Mouse (Mus musculus): ENCODE data around the gene Herc3. TPM values are rescaled to one million over a fixed set of nuclear protein-coding genes. Genes with fewer than 3 reads are reported as not detected.
"Not testable (repeated sequence)": the region's sequence is repeated elsewhere in the genome, so short reads cannot be mapped to it uniquely, and the experiment has no call there.

Gene Herc3
- 100 to 1,000 TPM; 170 to 279 TPM for total RNA-seq (2021)
- long read RNA-seq, experiment 1, partial matches to known transcripts: 11 of 69 reads
- long read RNA-seq, experiment 1, other reads (novel, unspliced or antisense): 58 of 69 reads
- long read RNA-seq, experiment 2, partial matches to known transcripts: 13 of 109 reads
- long read RNA-seq, experiment 2, other reads (novel, unspliced or antisense): 95 of 109 reads

GRCm38 (mm10) chr6:58831232-58832009, at the start of gene Herc3:
Herc3 (plus strand) TSS chr6:58831465.
- intact Hi-C loops (cut with DNase I): no loop called here
- no peak for TF ChIP-seq CTCF (IDR thresholded peaks at IDR 0.05)
- peak within 1 kb of the TSS; percentile 93 for H3K27ac ChIP-seq
- DNase-seq (ENCODE audit: extremely low spot score in 1 of 2, low spot score in 2 of 2): peak; percentile 85 to 86
- peak within 1 kb of the TSS; percentile 86 for H3K4me3 ChIP-seq

GRCm38 (mm10) chr6:58801394-58801793, 29.9 kb upstream of the Herc3 start:
- no peak for TF ChIP-seq CTCF (IDR thresholded peaks at IDR 0.05)
- intact Hi-C loops (cut with DNase I): no loop called here
- DNase-seq (ENCODE audit: extremely low spot score in 1 of 2, low spot score in 2 of 2): no peak
- H3K27ac ChIP-seq: no peak overlapping the region
- no peak overlapping the region for H3K4me3 ChIP-seq

GRCm38 (mm10) chr6:58814381-58814780, 16.9 kb upstream of the Herc3 start:
- Histone ChIP-seq H3K27ac (no peak overlapping the region), H3K4me3 (no peak overlapping the region)
- intact Hi-C loops (cut with DNase I): no loop called here
- DNase-seq (ENCODE audit: extremely low spot score in 1 of 2, low spot score in 2 of 2): no peak
- TF ChIP-seq CTCF (IDR thresholded peaks at IDR 0.05): no peak

- DNase-seq (ENCODE audit: extremely low spot score in 1 of 2, low spot score in 2 of 2); intact Hi-C loops (cut with DNase I); H3K27ac ChIP-seq; H3K4me3 ChIP-seq: not testable (repeated sequence)
Observed at GRCm38 (mm10) chr6:58817037-58817436, 14.2 kb upstream of the Herc3 start.

- Histone ChIP-seq H3K4me3 (no peak overlapping the region), H3K27ac (no peak overlapping the region)
- no peak for DNase-seq (ENCODE audit: extremely low spot score in 1 of 2, low spot score in 2 of 2)
- TF ChIP-seq CTCF (IDR thresholded peaks at IDR 0.05): no peak
- intact Hi-C loops (cut with DNase I): no loop called here
Observed at GRCm38 (mm10) chr6:58825619-58826018, 5.6 kb upstream of the Herc3 start.

- H3K27ac ChIP-seq: no peak overlapping the region
- H3K4me3 ChIP-seq: no peak overlapping the region
- no peak for DNase-seq (ENCODE audit: extremely low spot score in 1 of 2, low spot score in 2 of 2)
- TF ChIP-seq CTCF (IDR thresholded peaks at IDR 0.05): no peak
- intact Hi-C loops (cut with DNase I): no loop called here
Observed at GRCm38 (mm10) chr6:58826089-58826488, 5.2 kb upstream of the Herc3 start.

- Histone ChIP-seq H3K27ac (no peak overlapping the region), H3K4me3 (no peak overlapping the region)
- TF ChIP-seq CTCF (IDR thresholded peaks at IDR 0.05): no peak
- intact Hi-C loops (cut with DNase I): no loop called here
- no peak for DNase-seq (ENCODE audit: extremely low spot score in 1 of 2, low spot score in 2 of 2)
Observed at GRCm38 (mm10) chr6:58828582-58828981, 2.7 kb upstream of the Herc3 start.

GRCm38 (mm10) chr6:58830840-58831231, 429 bp upstream of the Herc3 start:
- no peak for DNase-seq (ENCODE audit: extremely low spot score in 1 of 2, low spot score in 2 of 2)
- Histone ChIP-seq H3K4me3 (peak overlapping the region; percentile 86), H3K27ac (peak overlapping the region; percentile 93)
- intact Hi-C loops (cut with DNase I): loop anchor here (1.0 kb wide), 1 partner anchor 38 kb away; no protein-coding TSS in a partner anchor
- no peak for TF ChIP-seq CTCF (IDR thresholded peaks at IDR 0.05)

- TF ChIP-seq CTCF (IDR thresholded peaks at IDR 0.05): peak; percentile 53
- H3K4me3 ChIP-seq: peak overlapping the region; percentile 86
- H3K27ac ChIP-seq: peak overlapping the region; percentile 93
- intact Hi-C loops (cut with DNase I): no loop called here
- DNase-seq (ENCODE audit: extremely low spot score in 1 of 2, low spot score in 2 of 2): no peak
Observed at GRCm38 (mm10) chr6:58832591-58833018, 1.3 kb downstream of the Herc3 start.

GRCm38 (mm10) chr6:58834470-58834869, 3.2 kb downstream of the Herc3 start:
- intact Hi-C loops (cut with DNase I): no loop called here
- TF ChIP-seq CTCF (IDR thresholded peaks at IDR 0.05): no peak

GRCm38 (mm10) chr6:58835591-58835990, 4.3 kb downstream of the Herc3 start:
- Histone ChIP-seq H3K4me3 (no peak overlapping the region), H3K27ac (peak overlapping the region; percentile 12; the same call in 1 of the 2 replicates)
- TF ChIP-seq CTCF (IDR thresholded peaks at IDR 0.05): no peak
- intact Hi-C loops (cut with DNase I): no loop called here
- DNase-seq (ENCODE audit: extremely low spot score in 1 of 2, low spot score in 2 of 2): no peak

More at GRCm38 (mm10) chr6:58834470-58834869, 3.2 kb downstream of the Herc3 start:
- peak overlapping the region; percentile 86; the same call in 1 of the 2 replicates for H3K4me3 ChIP-seq
- peak overlapping the region; percentile 70 for H3K27ac ChIP-seq
- DNase-seq (ENCODE audit: extremely low spot score in 1 of 2, low spot score in 2 of 2): no peak

GRCm38 (mm10) chr6:58836476-58836875, 5.2 kb downstream of the Herc3 start:
- no peak overlapping the region for H3K4me3 ChIP-seq
- intact Hi-C loops (cut with DNase I): no loop called here
- TF ChIP-seq CTCF (IDR thresholded peaks at IDR 0.05): no peak
- no peak for DNase-seq (ENCODE audit: extremely low spot score in 1 of 2, low spot score in 2 of 2)
- peak overlapping the region; percentile 29; the same call in 1 of the 2 replicates for H3K27ac ChIP-seq
